Mouse (Mus musculus): Measurements from ENCODE around the gene Nop53.

- TF ChIP-seq CTCF (IDR thresholded peaks at IDR 0.05; ENCODE audit: borderline replicate concordance, extremely low read depth, insufficient read depth, insufficient read length) (peak; percentile 4; the same call in 1 of the 2 replicates), POLR2A (IDR thresholded peaks at IDR 0.05; ENCODE audit: borderline replicate concordance, extremely low read depth, insufficient read depth, insufficient read length, poor library complexity, severe bottlenecking) (no peak)
Measured at GRCm38 (mm10) chr7:15930543-15930942, 15.3 kb downstream of the Nop53 start.

All from brain, embryonic 14.5 days (tissue).